Mouse (Mus musculus): Measurements from ENCODE around the gene Ccdc60. TPM values are rescaled to one million over a fixed set of nuclear protein-coding genes. Genes with fewer than 3 reads are reported as not detected.

Gene Ccdc60
- polyA plus RNA-seq (2012; rRNA removed; ENCODE audit: low replicate concordance), result 0.06 and 0.10 TPM in 2 replicates

GRCm38 (mm10) chr5:116288849-116289570, at the start of gene Ccdc60:
Ccdc60 (minus strand) TSS chr5:116288985.

GRCm38 (mm10) chr5:116083081-116083480, 205.7 kb downstream of the Ccdc60 start, which contains the start of gene Tmem233:
Tmem233 (minus strand) TSS chr5:116083244.

Other genes with a start within 250 kb of the Ccdc60 start
- 0.11 and 38.8 TPM in 2 replicates for gene Tmem233, start 205.7 kb downstream of the Ccdc60 start, polyA plus RNA-seq (2012; rRNA removed; ENCODE audit: low replicate concordance)
- gene Hspb8, start 133.9 kb upstream of the Ccdc60 start, polyA plus RNA-seq (2012; rRNA removed; ENCODE audit: low replicate concordance), result 53.6 and 152 TPM in 2 replicates